Mouse (Mus musculus) T-helper 17 cell (primary cell): ENCODE measurements at regions not wholly inside any gene's neighbourhood (a gene's known extent, or its start where the extent isn't known, plus 50 kb on each side); places are given as distances from the start of the nearest gene placed in this dataset.

ENCODE experiments used
- in situ Hi-C, 2 experiments: fragments of 300-600 bp; cut with MboI, MseI; formaldehyde crosslinking; loops; 1 replicate in 1 of 2; 2 replicates in 1 of 2; pipeline ENCODE4 v1.15.1; 2025; ENCODE audit warnings: high pct_unique_total_duplicates in 2 of 2

DNA sequence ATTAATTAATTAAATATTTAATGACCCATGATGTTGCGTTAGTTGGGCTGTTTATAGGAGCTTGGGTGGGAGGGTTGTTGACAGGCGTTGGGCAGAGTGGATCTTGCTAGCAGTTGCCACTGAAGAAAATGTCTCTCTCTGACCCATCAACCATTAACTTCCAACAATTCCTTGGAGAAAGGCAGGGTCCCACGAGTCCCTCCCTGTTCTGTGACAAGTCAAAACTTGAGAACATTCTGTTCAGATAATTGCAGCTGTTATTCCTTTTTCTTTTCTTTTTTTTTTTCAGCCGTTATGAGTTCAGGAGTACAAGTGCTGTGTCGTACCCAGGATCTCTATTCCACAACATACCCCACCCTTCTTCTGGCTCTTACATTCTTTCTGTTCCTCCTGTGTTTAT lies 59.8 kb upstream of the Tnfrsf21 start:
- in situ Hi-C loops = no loop called here

DNA sequence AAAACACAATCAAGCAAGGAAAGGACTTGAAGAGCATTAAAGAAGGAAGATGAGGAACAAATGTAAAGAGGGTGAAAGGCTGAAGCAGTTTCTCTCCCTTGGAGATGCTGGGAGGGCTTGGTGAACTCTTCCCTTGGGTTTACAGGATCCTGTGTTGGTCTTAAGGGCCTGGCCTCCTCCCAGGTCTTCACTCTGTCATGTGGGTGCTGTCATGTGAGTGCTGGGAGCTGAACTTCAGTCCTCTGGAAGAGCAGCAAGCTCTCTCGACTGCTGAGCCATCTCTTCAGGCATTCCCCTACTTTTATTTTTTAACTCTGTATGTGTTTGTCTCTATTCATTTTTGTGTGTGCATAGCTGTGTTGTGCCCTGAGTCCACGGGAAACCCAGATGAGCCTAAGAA lies 61.6 kb upstream of the Tnfrsf21 start:
- in situ Hi-C loops = no loop called here

DNA sequence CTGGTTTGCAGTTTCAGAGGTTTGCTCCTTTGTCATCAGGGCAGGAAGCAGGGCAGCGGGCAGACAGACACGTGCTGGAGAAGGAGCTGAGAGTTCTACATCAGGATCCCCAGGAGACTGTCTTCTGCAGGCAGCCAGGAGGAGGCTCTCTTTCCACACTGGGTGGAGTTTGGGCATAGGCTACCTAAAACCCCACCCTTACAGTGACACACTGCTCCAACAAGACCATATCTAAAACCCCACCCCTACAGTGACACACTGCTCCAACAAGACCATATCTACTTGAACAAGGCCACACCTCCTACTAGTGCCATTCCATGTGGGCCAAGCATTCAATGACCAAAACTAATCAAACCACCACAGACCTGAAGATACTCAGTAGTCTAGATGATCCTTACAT lies 68.0 kb upstream of the Cd2ap start:
- in situ Hi-C loops = loop anchor here (10.0 to 25.0 kb wide), 2 partner anchors 282 to 290 kb away; no protein-coding TSS in a partner anchor

DNA sequence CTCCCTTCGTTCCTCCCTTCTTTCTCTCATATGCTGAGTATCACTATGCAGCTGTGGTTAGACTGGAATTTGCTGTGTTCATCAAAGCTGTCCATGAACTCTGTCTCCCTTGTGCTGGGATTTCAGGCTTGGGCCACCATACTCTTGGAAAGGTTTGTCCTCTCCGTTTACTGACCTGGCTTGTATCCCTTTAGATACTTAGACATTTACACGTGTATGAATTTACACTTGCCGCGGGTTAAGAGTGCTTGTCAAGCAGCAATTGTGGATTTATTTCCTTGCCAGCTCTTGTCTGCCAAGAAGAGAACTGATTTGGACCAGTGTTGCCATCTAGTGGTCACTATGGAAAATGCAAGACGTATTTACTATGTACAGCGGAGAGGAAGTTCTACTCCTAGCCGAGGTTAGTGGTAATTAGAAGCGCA lies 66.8 kb upstream of the Cd2ap start:
- in situ Hi-C loops = loop anchor here (10.0 to 25.0 kb wide), 2 partner anchors 281 to 288 kb away; no protein-coding TSS in a partner anchor

DNA sequence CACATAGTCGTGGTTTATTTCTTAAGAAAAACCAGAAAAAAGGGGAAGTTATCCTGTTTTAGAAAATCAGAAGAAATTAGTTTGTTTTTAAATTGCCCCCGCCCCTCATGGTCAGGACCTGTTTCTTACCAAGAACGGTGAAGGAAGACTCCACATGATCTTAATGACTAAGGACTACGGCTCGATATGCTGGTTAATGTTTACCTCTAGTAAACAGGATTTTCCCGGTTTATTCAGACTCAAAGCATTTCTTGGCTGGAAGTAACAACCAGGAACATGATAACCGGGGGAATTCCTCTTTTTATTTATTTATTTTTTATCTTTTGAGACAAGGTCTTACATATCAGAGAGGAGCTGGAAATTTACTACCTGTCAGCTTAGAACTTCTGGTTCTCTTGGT lies 63.0 kb upstream of the Cd2ap start:
- in situ Hi-C loops = loop anchor here in 1 of 2 experiments (25.0 kb wide), 1 partner anchor 277 kb away; no protein-coding TSS in a partner anchor

DNA sequence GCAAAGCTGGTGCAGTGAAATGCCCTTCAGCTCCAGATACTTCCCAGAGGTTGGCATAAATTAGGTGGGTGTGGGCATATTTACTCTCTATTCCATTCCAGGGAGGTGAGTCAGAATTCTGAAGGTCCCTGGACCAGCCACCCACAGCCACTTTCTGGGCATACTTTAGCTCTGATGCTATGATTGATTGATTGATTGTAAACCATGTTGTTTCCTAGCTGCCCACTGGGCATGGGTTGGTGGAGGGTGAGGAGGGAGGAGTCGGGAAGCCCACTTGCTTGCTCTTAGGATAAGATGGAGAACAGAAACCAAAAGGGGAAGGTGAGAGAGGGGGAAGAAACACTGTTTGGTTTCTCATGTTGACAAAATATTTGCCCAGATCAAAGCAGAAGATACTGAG lies 62.1 kb upstream of the Cd2ap start:
- in situ Hi-C loops = loop anchor here in 1 of 2 experiments (25.0 kb wide), 1 partner anchor 276 kb away; no protein-coding TSS in a partner anchor

DNA sequence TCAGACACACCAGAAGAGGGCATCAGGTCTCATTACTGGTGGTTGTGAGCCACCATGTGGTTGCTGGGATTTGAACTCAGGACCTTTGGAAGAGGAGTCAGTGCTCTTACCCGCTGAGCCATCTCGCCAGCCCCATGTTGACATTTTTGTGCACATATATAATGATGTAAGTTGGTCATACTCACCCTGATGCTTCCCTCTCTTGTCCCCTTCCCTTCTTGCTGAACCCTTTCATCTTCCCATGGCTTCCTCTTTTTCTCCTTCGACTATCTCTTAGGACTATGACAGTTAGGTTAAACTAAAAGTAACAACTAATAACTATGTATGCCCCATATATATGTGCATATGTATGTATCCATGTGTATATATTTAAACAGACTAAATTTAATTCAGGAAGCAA lies 61.0 kb upstream of the Cd2ap start:
- in situ Hi-C loops = loop anchor here in 1 of 2 experiments (25.0 kb wide), 1 partner anchor 275 kb away; no protein-coding TSS in a partner anchor

DNA sequence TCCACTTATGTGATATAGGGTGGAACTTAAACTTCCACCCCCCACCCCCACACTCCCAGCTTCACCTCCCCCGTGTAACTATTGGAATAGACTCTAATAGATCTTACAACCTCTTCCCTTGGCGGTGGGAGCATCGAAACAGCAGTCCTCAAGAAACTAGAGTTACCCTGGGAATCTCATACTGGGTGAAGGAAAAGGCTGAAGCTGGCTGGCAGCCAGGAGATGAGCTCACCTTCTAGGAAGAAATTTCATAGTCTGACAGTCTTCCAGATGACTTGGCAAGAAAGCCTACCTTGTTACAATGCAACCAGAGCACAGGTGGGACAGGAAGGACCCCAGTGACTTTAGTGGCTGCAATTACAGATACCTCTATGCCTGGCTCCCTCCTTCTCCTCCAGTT lies 57.6 kb upstream of the Cd2ap start:
- in situ Hi-C loops = loop anchor here in 1 of 2 experiments (25.0 kb wide), 1 partner anchor 272 kb away; no protein-coding TSS in a partner anchor

DNA sequence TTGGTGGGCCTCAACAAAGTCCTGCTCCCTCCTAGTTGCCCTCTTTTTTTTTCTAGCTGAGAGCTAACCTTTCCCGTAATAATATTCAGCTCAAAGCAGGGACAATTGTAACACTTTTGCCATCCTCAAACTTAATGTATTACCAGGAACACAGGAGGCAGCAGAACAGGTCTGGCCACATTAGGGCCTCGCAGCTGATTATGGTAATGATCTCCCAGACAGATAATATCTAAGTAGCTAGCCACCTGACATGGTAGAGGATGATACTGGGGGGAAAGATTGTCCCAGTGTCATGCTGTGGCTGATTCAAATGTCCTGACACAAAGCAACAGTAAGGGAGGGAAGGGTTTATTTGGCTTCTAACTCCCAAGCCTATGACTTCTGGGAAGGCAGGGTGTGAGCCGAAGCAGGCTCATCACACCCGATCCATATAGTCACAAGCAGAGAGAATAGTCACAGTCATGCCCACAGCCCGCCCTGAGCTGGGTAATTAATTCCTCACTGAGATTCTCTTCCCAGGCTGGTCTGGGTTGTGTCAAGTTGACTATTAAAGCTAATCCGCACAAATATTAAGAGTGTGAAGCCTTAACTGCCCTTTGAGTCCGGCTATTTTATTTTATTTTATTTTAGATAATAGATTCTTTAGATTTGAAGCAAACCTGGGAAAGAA lies 57.0 kb upstream of the Cd2ap start:
- in situ Hi-C loops = loop anchor here in 1 of 2 experiments (25.0 kb wide), 1 partner anchor 271 kb away; no protein-coding TSS in a partner anchor

DNA sequence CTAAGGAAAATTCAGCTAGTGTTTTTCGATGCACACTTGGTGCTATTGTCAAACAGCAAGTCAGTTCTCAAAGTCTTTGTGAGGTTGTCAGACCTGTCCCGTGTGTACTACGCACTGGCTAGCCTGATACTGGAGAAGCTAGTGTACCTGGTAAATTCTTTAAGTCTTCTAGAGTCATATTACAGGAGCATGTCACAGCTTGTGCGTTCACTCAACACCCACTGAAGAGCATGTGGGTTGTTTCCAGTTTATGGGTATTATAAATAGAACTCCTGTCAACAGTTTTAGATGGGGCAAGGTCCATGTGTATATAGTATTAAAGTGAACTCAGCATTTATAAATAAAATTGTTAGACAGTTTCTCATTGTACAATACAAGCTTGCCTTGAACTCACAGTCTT lies 50.9 kb upstream of the Cd2ap start:
- in situ Hi-C loops = loop anchor here in 1 of 2 experiments (25.0 kb wide), 1 partner anchor 265 kb away; no protein-coding TSS in a partner anchor
